ENCODE assay signal across 10 mouse cellular contexts in genomic region chr15:100491966-100492365, GRCm38 (mm10). TPM values are rescaled to one million over a fixed set of nuclear protein-coding genes. Genes with fewer than 3 reads are reported as not detected.
DNase-seq lines count a peak whose midpoint lies in the region; ATAC-seq and TF ChIP-seq lines count a peak whose summit lies in the region.
"Had no signal": no experiment of that assay in that cellular context is flagged by ENCODE, and none has a peak within 500 bp of the region (broad histone marks: within the 10 kb centered on the region; RNA-seq: fewer than 3 reads in every experiment).

No protein-coding gene starts in this region.

- no peaks in the 10 kb centered on the region for H3K9me3 ChIP-seq in forebrain, embryonic 11.5 days (ENCODE audit: control insufficient read depth, low read length)
- H3K9me3 ChIP-seq in forebrain, embryonic 10.5 days: no peaks in the 10 kb centered on the region
- H3K9me3 ChIP-seq in lung, embryonic 14.5 days (ENCODE audit: low read depth, low read length): no peaks in the 10 kb centered on the region
- no peaks in the 10 kb centered on the region for H3K9me3 ChIP-seq in forebrain, embryonic 13.5 days (replicated peaks)
- H3K9me3 ChIP-seq in limb, embryonic 13.5 days: no peaks in the 10 kb centered on the region

- H3K36me3 ChIP-seq in forebrain, embryonic 11.5 days (ENCODE audit: control insufficient read depth, insufficient read depth, low read length): no peaks in the 10 kb centered on the region; the same call in 1 of the 2 replicates
- peaks cover 28% of the 10 kb centered on the region for H3K36me3 ChIP-seq in forebrain, embryonic 10.5 days (replicated peaks)
- peaks cover 26% of the 10 kb centered on the region for H3K36me3 ChIP-seq in lung, embryonic 14.5 days (ENCODE audit: insufficient read depth)
- H3K36me3 ChIP-seq in forebrain, embryonic 13.5 days (ENCODE audit: poor library complexity, severe bottlenecking): peaks cover 28% of the 10 kb centered on the region
- H3K36me3 ChIP-seq in limb, embryonic 13.5 days: peaks cover 27% of the 10 kb centered on the region

- H3K4me2 ChIP-seq in forebrain, embryonic 11.5 days (ENCODE audit: low read depth, low read length, severe bottlenecking): no peak overlapping the region
- H3K4me2 ChIP-seq in lung, embryonic 14.5 days: no peak overlapping the region; the same call in 1 of the 2 replicates
- peak overlapping the region; percentile 81 for H3K4me2 ChIP-seq in forebrain, embryonic 13.5 days
- H3K4me2 ChIP-seq in limb, embryonic 13.5 days (replicated peaks): peak overlapping the region; percentile 81

- H3K4me3 ChIP-seq in forebrain, embryonic 11.5 days (ENCODE audit: low read depth, low read length): no peak overlapping the region
- no peak overlapping the region for H3K4me3 ChIP-seq in forebrain, embryonic 10.5 days
- H3K4me3 ChIP-seq in lung, embryonic 14.5 days (ENCODE audit: low read depth, low read length): no peak overlapping the region
- no peak overlapping the region for H3K4me3 ChIP-seq in forebrain, embryonic 13.5 days
- H3K4me3 ChIP-seq in limb, embryonic 13.5 days: no peak overlapping the region
- no peak overlapping the region for H3K4me3 ChIP-seq in gastrocnemius, adult 2 months

- TF ChIP-seq CTCF in lung, embryonic 14.5 days (IDR thresholded peaks at IDR 0.05; ENCODE audit: low read depth): no peak
- no peak for TF ChIP-seq CTCF in gastrocnemius, adult 2 months (IDR thresholded peaks at IDR 0.05)

- WGBS in forebrain, embryonic 11.5 days: 88% methylated on average over 9 of the region's 9 CpGs
- WGBS in forebrain, embryonic 10.5 days: 94% methylated on average over 9 of the region's 9 CpGs
- 47% methylated on average over 9 of the region's 9 CpGs for WGBS in lung, embryonic 14.5 days
- 68% methylated on average over 9 of the region's 9 CpGs for WGBS in forebrain, embryonic 13.5 days
- WGBS in limb, embryonic 13.5 days: 78% methylated on average over 9 of the region's 9 CpGs

- DNase-seq in forebrain, embryonic 11.5 days (ENCODE audit: low spot score): no peak
- no peak for DNase-seq in forebrain, embryonic 10.5 days (ENCODE audit: extremely low spot score, low spot score)
- DNase-seq in lung, embryonic 14.5 days: peak; percentile 74
- no peak for DNase-seq in lung, postnatal 4 days
- DNase-seq in gastrocnemius, adult 2 months: no peak
- DNase-seq in left cerebral cortex, postnatal 25 days (ENCODE audit: low spot score in 2 of 2): no peak
- DNase-seq: B cell, adult 2 months; thymus, postnatal 36 days had no signal

- no peak for ATAC-seq in forebrain, embryonic 11.5 days (replicated peaks; ENCODE audit: low FRiP score)
- no peak for ATAC-seq in lung, embryonic 14.5 days (ENCODE audit: insufficient read depth)
- ATAC-seq in forebrain, embryonic 13.5 days: no peak
- ATAC-seq in limb, embryonic 13.5 days (ENCODE audit: low FRiP score, low read depth): no peak

- H3K9ac ChIP-seq in forebrain, embryonic 11.5 days (ENCODE audit: low read length): peak overlapping the region; percentile 20; the same call in 1 of the 2 replicates
- H3K9ac ChIP-seq in lung, embryonic 14.5 days: no peak overlapping the region
- H3K9ac ChIP-seq in forebrain, embryonic 13.5 days: no peak overlapping the region
- no peak overlapping the region for H3K9ac ChIP-seq in limb, embryonic 13.5 days

- no peak overlapping the region for H3K27ac ChIP-seq in forebrain, embryonic 11.5 days (ENCODE audit: low read depth, low read length)
- no peak overlapping the region for H3K27ac ChIP-seq in forebrain, embryonic 10.5 days
- no peak overlapping the region for H3K27ac ChIP-seq in lung, embryonic 14.5 days (ENCODE audit: low read depth)
- no peak overlapping the region for H3K27ac ChIP-seq in forebrain, embryonic 13.5 days
- no peak overlapping the region for H3K27ac ChIP-seq in limb, embryonic 13.5 days
- no peak overlapping the region for H3K27ac ChIP-seq in gastrocnemius, adult 2 months

- H3K27me3 ChIP-seq in forebrain, embryonic 11.5 days (ENCODE audit: control insufficient read depth, insufficient read depth, low read length): no peaks in the 10 kb centered on the region
- H3K27me3 ChIP-seq in forebrain, embryonic 10.5 days (ENCODE audit: poor library complexity, severe bottlenecking): no peaks in the 10 kb centered on the region
- no peaks in the 10 kb centered on the region for H3K27me3 ChIP-seq in lung, embryonic 14.5 days (ENCODE audit: insufficient read depth, low read length)
- H3K27me3 ChIP-seq in forebrain, embryonic 13.5 days: no peaks in the 10 kb centered on the region
- H3K27me3 ChIP-seq in limb, embryonic 13.5 days: no peaks in the 10 kb centered on the region

- peaks cover 10% of the 10 kb centered on the region for H3K4me1 ChIP-seq in forebrain, embryonic 11.5 days (replicated peaks; ENCODE audit: control insufficient read depth, insufficient read depth, low read length)
- peaks cover 55% of the 10 kb centered on the region for H3K4me1 ChIP-seq in forebrain, embryonic 10.5 days
- peaks cover 28% of the 10 kb centered on the region for H3K4me1 ChIP-seq in lung, embryonic 14.5 days (ENCODE audit: insufficient read depth)
- peaks cover 52% of the 10 kb centered on the region for H3K4me1 ChIP-seq in forebrain, embryonic 13.5 days
- H3K4me1 ChIP-seq in limb, embryonic 13.5 days: peaks cover 49% of the 10 kb centered on the region

- intact Hi-C loops in gastrocnemius, adult 2 months (cut with DNase I): no loop called here
- intact Hi-C loops in left cerebral cortex, postnatal 25 days (cut with DNase I): loop anchor here (5.0 to 10.0 kb wide), 2 partner anchors 110 to 193 kb away; partner anchors contain the start of gene Cela1

RNA-seq across cellular contexts. Expression of gene Csrnp2, which starts 3.3 kb away (rescaled TPM):
- polyA plus RNA-seq in forebrain, embryonic 11.5 days (2014; fragmentation: Nextera tagmentation; extraction: Ambion mirVana): 26.3 and 26.4 TPM in 2 replicates
- 17.0 and 17.2 TPM in 2 replicates for polyA plus RNA-seq in forebrain, embryonic 10.5 days (2016; fragmentation: Nextera tagmentation; extraction: Ambion mirVana)
- 15.7 and 18.0 TPM in 2 replicates for polyA plus RNA-seq in lung, embryonic 14.5 days (2014; fragmentation: Nextera tagmentation; extraction: Ambion mirVana)
- 34.7 and 39.2 TPM in 2 replicates for polyA plus RNA-seq in forebrain, embryonic 13.5 days (2015; fragmentation: Nextera tagmentation; extraction: Ambion mirVana)
- polyA plus RNA-seq in limb, embryonic 13.5 days (2015; fragmentation: Nextera tagmentation; extraction: Ambion mirVana): 23.8 and 24.9 TPM in 2 replicates
- total RNA-seq in gastrocnemius, adult 2 months (2021): 1 to 10 TPM; 2.8 to 3.0 TPM
- 10 to 100 TPM; 36.2 to 36.8 TPM for total RNA-seq in left cerebral cortex, postnatal 25 days (2021)

RNA-seq across cellular contexts. Expression of gene Letmd1, which starts 23.1 kb away (rescaled TPM):
- 41.3 and 46.6 TPM in 2 replicates for polyA plus RNA-seq in forebrain, embryonic 11.5 days (2014; fragmentation: Nextera tagmentation; extraction: Ambion mirVana)
- 39.5 and 41.3 TPM in 2 replicates for polyA plus RNA-seq in forebrain, embryonic 10.5 days (2016; fragmentation: Nextera tagmentation; extraction: Ambion mirVana)
- 20.6 and 22.9 TPM in 2 replicates for polyA plus RNA-seq in lung, embryonic 14.5 days (2014; fragmentation: Nextera tagmentation; extraction: Ambion mirVana)
- 44.7 and 50.3 TPM in 2 replicates for polyA plus RNA-seq in forebrain, embryonic 13.5 days (2015; fragmentation: Nextera tagmentation; extraction: Ambion mirVana)
- polyA plus RNA-seq in limb, embryonic 13.5 days (2015; fragmentation: Nextera tagmentation; extraction: Ambion mirVana): 34.1 and 34.3 TPM in 2 replicates
- total RNA-seq in gastrocnemius, adult 2 months (2021): 1 to 10 TPM; 8.8 to 10.0 TPM
- total RNA-seq in left cerebral cortex, postnatal 25 days (2021): 10 to 100 TPM; 60.7 to 63.6 TPM

RNA-seq across cellular contexts. Expression of gene Tfcp2, which starts 59.8 kb away (rescaled TPM):
- polyA plus RNA-seq in forebrain, embryonic 11.5 days (2014; fragmentation: Nextera tagmentation; extraction: Ambion mirVana): 31.7 and 32.9 TPM in 2 replicates
- polyA plus RNA-seq in forebrain, embryonic 10.5 days (2016; fragmentation: Nextera tagmentation; extraction: Ambion mirVana): 31.4 and 33.4 TPM in 2 replicates
- polyA plus RNA-seq in lung, embryonic 14.5 days (2014; fragmentation: Nextera tagmentation; extraction: Ambion mirVana): 23.0 and 25.5 TPM in 2 replicates
- 35.2 and 38.3 TPM in 2 replicates for polyA plus RNA-seq in forebrain, embryonic 13.5 days (2015; fragmentation: Nextera tagmentation; extraction: Ambion mirVana)
- 36.2 and 36.3 TPM in 2 replicates for polyA plus RNA-seq in limb, embryonic 13.5 days (2015; fragmentation: Nextera tagmentation; extraction: Ambion mirVana)
- total RNA-seq in gastrocnemius, adult 2 months (2021): 10 to 100 TPM; 11.6 to 12.6 TPM
- total RNA-seq in left cerebral cortex, postnatal 25 days (2021): 10 to 100 TPM; 28.9 to 30.3 TPM

Comparison
In these comparisons a context has a peak if more than half of its experiments do, and no peak if none do; other contexts are left out.
1. H3K4me2 ChIP-seq: peak in forebrain, embryonic 13.5 days (single experiment) and limb, embryonic 13.5 days (single experiment); none in forebrain, embryonic 11.5 days (single experiment) and lung, embryonic 14.5 days (single experiment).